Mouse (Mus musculus) midbrain, embryonic 11.5 days (tissue): Measurements from ENCODE around the gene Fbxl22. TPM values are rescaled to one million over a fixed set of nuclear protein-coding genes. Genes with fewer than 3 reads are reported as not detected.
A peak's percentile ranks its signal among the peaks of the same experiment; 100 is the strongest.

Experiments used
- ATAC-seq: fragments of 200-750 bp; cut with Nextera tagmentation; 2 replicates; pipeline ENCODE4 v1.8.0; 2017; ENCODE audit warnings: moderate TSS enrichment, moderate library complexity; ENCODE audit not compliant: low FRiP score
- DNase-seq: peaks from one replicate; pipeline ENCODE4 v3.0.0; 2015; ENCODE audit warnings: low spot score; ENCODE audit errors: missing footprints
- H3K27ac ChIP-seq: fragments of 300-500 bp; sonication (generic); 2 replicates; pipeline ENCODE4 v1.5.1; 2014; ENCODE audit warnings: low read depth, low read length
- H3K27me3 ChIP-seq: fragments of 300-500 bp; sonication (generic); 2 replicates; pipeline ENCODE4 v1.6.1; 2014; ENCODE audit warnings: mild to moderate bottlenecking, low read length, moderate library complexity, mixed read lengths; ENCODE audit not compliant: control insufficient read depth, insufficient read depth
- H3K36me3 ChIP-seq: fragments of 300-500 bp; sonication (generic); 2 replicates; pipeline ENCODE4 v1.6.1; 2014; ENCODE audit warnings: mild to moderate bottlenecking, low read length, moderate library complexity, mixed read lengths; ENCODE audit not compliant: control insufficient read depth, insufficient read depth
- H3K4me1 ChIP-seq: fragments of 300-500 bp; sonication (generic); 2 replicates; pipeline ENCODE4 v1.6.1; 2014; ENCODE audit warnings: low read length; ENCODE audit not compliant: control insufficient read depth, insufficient read depth
- H3K4me2 ChIP-seq: fragments of 300-500 bp; sonication (generic); 2 replicates; pipeline ENCODE4 v1.6.1; 2014; ENCODE audit warnings: mild to moderate bottlenecking, moderate library complexity
- H3K4me3 ChIP-seq: fragments of 300-500 bp; sonication (generic); 2 replicates; pipeline ENCODE4 v1.5.1; 2014; ENCODE audit warnings: low read depth, low read length
- H3K9ac ChIP-seq: fragments of 300-500 bp; sonication (generic); 2 replicates; pipeline ENCODE4 v1.6.1; 2014; ENCODE audit warnings: low read length
- H3K9me3 ChIP-seq: fragments of 300-500 bp; sonication (generic); 2 replicates; pipeline ENCODE4 v1.6.1; 2016; ENCODE audit warnings: low read length; ENCODE audit not compliant: control insufficient read depth
- WGBS: fragments of 180-500 bp; shearing (Covaris S2); extraction: QIAGEN DNeasy Blood & Tissue Kit; methylation state at CpG from one replicate; pipeline ENCODE4 v1.1.7; 2014; 5-methylcytosine and 5-hydroxymethylcytosine counted together
- polyA plus RNA-seq: library from polyadenylated mRNA; unstranded; fragments of >200 nt; fragmentation: Nextera tagmentation; extraction: Ambion mirVana; gene quantifications from 2 replicates; pipeline ENCODE4 v1.2.1, GENCODE M21; 2014

Fbxl22 gene
- polyA plus RNA-seq, 1 experiment from 2014 or later = 2.1 TPM

DNA sequence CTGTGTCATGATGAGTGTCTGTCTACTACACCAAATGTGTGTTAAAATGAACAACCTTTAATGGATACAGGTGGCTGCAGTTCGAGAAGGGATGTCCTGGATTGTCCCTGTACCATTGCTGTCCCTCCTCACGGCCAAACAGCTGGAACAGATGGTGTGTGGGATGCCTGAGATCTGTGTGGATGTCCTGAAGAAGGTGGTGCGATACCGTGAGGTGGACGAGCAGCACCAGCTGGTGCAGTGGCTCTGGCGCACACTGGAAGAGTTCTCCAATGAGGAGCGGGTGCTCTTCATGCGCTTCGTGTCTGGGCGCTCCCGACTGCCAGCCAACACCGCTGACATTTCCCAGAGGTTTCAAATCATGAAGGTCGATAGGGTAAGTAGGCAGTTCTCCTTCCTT is 9.9 kb downstream of the Fbxl22 start:
- Histone ChIP-seq H3K4me3 (no peak overlapping the region), H3K9me3 (no peaks in the 10 kb centered on the region), H3K4me2 (no peak overlapping the region), H3K27me3 (no peaks in the 10 kb centered on the region), H3K9ac (no peak overlapping the region), H3K4me1 (peaks cover 15% of the 10 kb centered on the region), H3K36me3 (peaks cover 18% of the 10 kb centered on the region), H3K27ac (no peak overlapping the region)
- ATAC-seq (no peak), DNase-seq (no peak)
- 93% methylated on average over 13 of the region's 13 CpGs for WGBS

DNA sequence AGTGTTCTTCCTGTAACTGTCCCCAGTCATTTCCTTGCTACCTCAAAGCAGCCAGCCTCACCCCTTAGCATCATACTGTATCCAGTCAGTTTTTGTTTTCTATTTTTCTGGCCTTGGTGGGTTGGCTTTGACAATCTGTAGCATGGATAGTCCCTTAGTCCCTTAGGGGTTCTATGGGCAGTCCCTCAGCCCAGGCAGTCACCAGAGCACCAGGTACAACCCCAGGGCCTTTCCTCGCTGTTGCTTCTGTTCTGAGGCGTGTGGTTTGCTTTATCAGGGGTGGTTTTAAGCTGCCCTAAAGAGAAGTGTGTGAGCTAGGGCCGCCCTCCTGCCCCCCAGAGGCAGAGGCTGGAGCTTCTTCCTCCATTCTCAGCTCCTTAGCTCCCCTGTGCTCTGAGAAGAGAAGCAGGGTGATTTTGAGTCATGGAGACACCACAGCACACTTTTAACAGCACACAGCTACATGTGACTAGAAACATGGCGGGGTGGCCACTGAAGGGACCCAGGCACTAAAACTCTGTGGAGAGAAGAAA is 10.4 kb downstream of the Fbxl22 start:
- H3K4me2 ChIP-seq = no peak overlapping the region
- no peak overlapping the region for H3K9ac ChIP-seq
- no peak for ATAC-seq
- H3K36me3 ChIP-seq = peaks cover 18% of the 10 kb centered on the region
- H3K27me3 ChIP-seq = no peaks in the 10 kb centered on the region
- H3K4me3 ChIP-seq = no peak overlapping the region
- WGBS = 72% methylated on average over 4 of the region's 4 CpGs
- no peak for DNase-seq
- peaks cover 15% of the 10 kb centered on the region for H3K4me1 ChIP-seq
- no peaks in the 10 kb centered on the region for H3K9me3 ChIP-seq
- no peak overlapping the region for H3K27ac ChIP-seq

DNA sequence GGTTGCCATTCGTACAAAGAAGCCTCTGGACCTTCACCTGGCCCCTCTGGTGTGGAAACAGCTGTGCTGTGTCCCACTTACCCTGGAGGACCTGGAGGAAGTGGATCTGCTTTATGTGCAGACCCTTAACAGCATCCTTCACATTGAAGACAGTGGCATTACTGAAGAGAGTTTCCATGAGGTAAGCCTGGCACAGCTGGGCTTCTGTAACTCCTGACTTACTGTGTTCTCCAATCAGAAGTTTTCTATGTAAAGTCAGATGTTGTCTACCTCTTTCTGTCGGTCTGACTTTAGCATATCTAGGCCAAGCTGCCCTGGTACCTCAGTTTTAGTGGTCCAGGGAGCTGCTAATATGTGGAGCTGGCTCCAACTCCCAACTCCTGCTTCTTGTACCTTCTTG is 13.1 kb downstream of the Fbxl22 start:
- H3K27me3 ChIP-seq = no peaks in the 10 kb centered on the region
- no peak overlapping the region for H3K4me3 ChIP-seq
- no peaks in the 10 kb centered on the region for H3K9me3 ChIP-seq
- H3K9ac ChIP-seq = no peak overlapping the region
- H3K4me2 ChIP-seq = no peak overlapping the region
- ATAC-seq = no peak
- peaks cover 16% of the 10 kb centered on the region for H3K36me3 ChIP-seq
- no peak for DNase-seq
- WGBS = 82% methylated on average over 2 of the region's 2 CpGs
- no peak overlapping the region for H3K27ac ChIP-seq
- peaks cover 10% of the 10 kb centered on the region for H3K4me1 ChIP-seq

DNA sequence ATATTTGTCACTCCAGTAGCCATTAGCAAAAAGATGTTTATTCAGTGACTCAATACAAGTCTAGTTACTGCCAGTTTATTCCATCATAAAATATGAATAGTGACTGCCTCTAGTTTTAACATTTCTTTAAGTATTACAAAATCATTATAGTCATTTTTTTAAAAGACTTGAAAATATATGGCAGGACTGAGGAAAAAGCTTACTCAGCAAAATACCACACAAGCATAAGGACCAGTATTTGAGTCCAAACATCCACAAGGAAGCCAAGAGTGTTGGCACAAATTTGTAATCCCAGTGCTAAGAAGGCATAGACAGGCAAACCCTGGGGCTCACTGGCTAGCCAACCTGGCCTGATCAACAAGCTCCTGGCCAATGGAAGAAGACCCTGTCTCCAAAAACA is 20.4 kb downstream of the Fbxl22 start:
- H3K36me3 ChIP-seq = peaks cover 23% of the 10 kb centered on the region; the same call in 1 of the 2 replicates
- no peak for ATAC-seq

DNA sequence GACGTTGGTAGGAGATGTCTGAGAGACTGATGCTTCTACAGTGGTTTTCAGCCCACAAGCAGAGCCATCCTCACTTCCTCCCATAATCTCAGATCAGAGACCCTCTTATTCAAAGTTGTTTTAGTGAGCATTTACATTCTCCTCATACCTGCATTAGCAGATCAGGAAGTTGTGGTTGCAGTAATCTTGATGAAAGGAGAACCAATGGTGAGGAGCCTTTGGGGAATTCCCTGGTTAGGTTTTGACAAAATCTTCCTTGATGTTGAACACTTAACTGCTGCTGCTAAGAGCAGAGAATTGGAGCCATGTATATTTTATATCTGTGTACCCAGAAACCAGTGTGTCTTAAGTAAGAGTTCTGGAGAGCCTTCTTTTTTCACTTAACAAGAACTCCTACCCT is 22.0 kb downstream of the Fbxl22 start:
- no peak overlapping the region for H3K9ac ChIP-seq
- whole genome bisulfite sequencing = 90% methylated on average over 1 of the region's 1 CpGs
- H3K4me2 ChIP-seq = no peak overlapping the region
- H3K4me3 ChIP-seq = no peak overlapping the region
- no peaks in the 10 kb centered on the region for H3K4me1 ChIP-seq
- no peaks in the 10 kb centered on the region for H3K27me3 ChIP-seq
- H3K9me3 ChIP-seq = no peaks in the 10 kb centered on the region
- peaks cover 20% of the 10 kb centered on the region; the same call in 1 of the 2 replicates for H3K36me3 ChIP-seq
- no peak for DNase-seq
- no peak overlapping the region for H3K27ac ChIP-seq
- ATAC-seq = no peak

More for the DNA sequence above, 20.4 kb downstream of the Fbxl22 start:
- H3K9ac ChIP-seq = no peak overlapping the region
- H3K27ac ChIP-seq = no peak overlapping the region
- H3K4me3 ChIP-seq = no peak overlapping the region
- H3K27me3 ChIP-seq = no peaks in the 10 kb centered on the region
- H3K4me2 ChIP-seq = no peak overlapping the region
- H3K9me3 ChIP-seq = no peaks in the 10 kb centered on the region
- DNase-seq = no peak
- H3K4me1 ChIP-seq = no peaks in the 10 kb centered on the region

DNA sequence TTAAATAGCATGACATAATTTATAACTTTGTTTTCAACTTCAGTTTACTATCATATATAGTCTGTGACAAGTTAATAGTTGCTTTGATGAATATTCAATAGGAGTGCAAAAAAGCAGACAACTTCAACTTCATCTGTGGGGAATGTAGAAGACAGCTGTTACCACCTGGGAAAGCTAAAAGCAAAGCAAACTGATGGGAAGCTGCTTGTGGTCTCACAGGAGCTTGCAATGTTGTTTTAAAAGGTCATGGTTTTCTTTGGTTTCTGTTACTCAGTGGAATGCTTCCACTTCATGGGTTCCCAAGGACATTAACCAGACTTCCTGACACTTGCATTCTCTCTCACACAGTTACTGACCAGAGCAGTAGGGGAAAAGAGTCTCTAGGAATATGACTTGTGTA is 25.6 kb downstream of the Fbxl22 start:
- peaks cover 17% of the 10 kb centered on the region; the same call in 1 of the 2 replicates for H3K36me3 ChIP-seq
- no peaks in the 10 kb centered on the region for H3K9me3 ChIP-seq
- no peaks in the 10 kb centered on the region for H3K4me1 ChIP-seq
- H3K4me3 ChIP-seq = no peak overlapping the region
- no peak overlapping the region for H3K27ac ChIP-seq
- no peak overlapping the region for H3K4me2 ChIP-seq
- H3K9ac ChIP-seq = no peak overlapping the region
- DNase-seq (no peak), ATAC-seq (no peak)
- no peaks in the 10 kb centered on the region for H3K27me3 ChIP-seq

DNA sequence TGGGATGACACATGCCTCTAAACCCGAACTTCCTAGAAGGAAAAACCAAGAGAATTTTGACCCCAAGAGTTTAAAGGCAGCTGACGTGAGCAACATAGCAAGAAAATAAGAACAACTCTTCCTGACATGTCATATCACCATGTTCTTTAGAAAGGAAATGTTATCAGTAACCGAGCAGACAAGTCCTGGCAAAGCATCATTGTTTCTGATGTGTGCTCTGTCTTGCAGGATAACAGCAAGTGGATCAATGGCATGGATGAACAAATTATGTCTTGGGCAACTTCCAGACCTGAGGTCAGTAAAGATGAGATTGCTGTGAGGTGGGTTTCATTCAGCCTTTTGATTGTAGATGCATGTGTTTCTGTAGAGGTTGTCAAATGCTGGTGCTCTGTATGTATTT is 31.0 kb downstream of the Fbxl22 start:
- Histone ChIP-seq H3K36me3 (peaks cover 5% of the 10 kb centered on the region; the same call in 1 of the 2 replicates), H3K4me1 (no peaks in the 10 kb centered on the region), H3K4me3 (no peak overlapping the region), H3K27me3 (no peaks in the 10 kb centered on the region), H3K27ac (no peak overlapping the region), H3K9ac (no peak overlapping the region), H3K4me2 (no peak overlapping the region), H3K9me3 (no peaks in the 10 kb centered on the region)
- ATAC-seq (no peak), DNase-seq (no peak)
- WGBS = 90% methylated on average over 3 of the region's 3 CpGs

DNA sequence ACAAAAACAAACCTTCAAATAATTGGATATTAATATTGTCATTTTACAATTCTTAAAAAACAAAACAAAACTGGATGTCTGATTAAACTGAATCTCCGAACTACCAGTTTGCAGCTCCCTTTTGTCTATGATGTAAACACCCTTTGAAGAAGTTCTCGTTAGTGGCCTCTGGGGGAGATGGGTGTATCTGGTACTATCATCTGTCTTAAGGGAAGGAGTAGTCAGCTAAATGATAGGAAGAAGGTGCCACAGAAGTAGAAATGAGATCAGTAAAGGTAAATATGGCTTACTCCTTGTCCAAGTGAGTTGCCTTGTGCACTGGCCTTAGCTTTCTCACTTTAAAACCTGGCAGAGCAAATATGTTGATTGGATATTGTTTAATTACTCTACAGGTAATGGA is 36.6 kb downstream of the Fbxl22 start:
- H3K36me3 ChIP-seq = peaks cover 6% of the 10 kb centered on the region; the same call in 1 of the 2 replicates

DNA sequence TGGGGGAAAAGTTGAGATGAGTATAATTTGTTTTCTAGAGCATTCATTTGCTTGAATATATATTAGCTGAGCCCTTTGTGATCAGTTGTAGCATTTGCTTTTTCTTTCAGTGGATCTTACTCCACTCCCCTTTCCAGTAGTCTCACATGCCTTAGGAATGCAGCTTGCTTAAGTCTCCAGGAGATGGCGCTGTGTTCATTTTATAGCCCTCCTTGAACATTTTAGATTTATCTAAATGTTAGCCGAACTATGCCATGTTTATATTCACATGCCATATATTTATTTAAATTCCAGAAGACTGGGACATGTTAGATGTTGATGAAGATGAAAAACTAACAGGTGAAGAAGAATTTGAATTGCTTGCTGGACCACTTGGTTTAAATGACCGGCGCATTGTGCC is 49.3 kb downstream of the Fbxl22 start:
- H3K36me3 ChIP-seq = peaks cover 8% of the 10 kb centered on the region; the same call in 1 of the 2 replicates
- no peak for ATAC-seq
- H3K4me3 ChIP-seq = no peak overlapping the region
- peak; percentile 88 for DNase-seq
- no peaks in the 10 kb centered on the region for H3K4me1 ChIP-seq
- H3K9ac ChIP-seq = no peak overlapping the region
- no peak overlapping the region for H3K27ac ChIP-seq
- H3K27me3 ChIP-seq = no peaks in the 10 kb centered on the region
- WGBS = 61% methylated on average over 4 of the region's 4 CpGs
- H3K4me2 ChIP-seq = no peak overlapping the region
- no peaks in the 10 kb centered on the region for H3K9me3 ChIP-seq

More for the DNA sequence above, 36.6 kb downstream of the Fbxl22 start:
- H3K27ac ChIP-seq = no peak overlapping the region
- H3K9ac ChIP-seq = no peak overlapping the region
- no peak overlapping the region for H3K4me3 ChIP-seq
- no peaks in the 10 kb centered on the region for H3K27me3 ChIP-seq
- DNase-seq (no peak), ATAC-seq (no peak)
- H3K4me2 ChIP-seq = no peak overlapping the region
- no peaks in the 10 kb centered on the region for H3K9me3 ChIP-seq
- WGBS = 88% methylated on average over 2 of the region's 2 CpGs
- no peaks in the 10 kb centered on the region for H3K4me1 ChIP-seq
